Mouse (Mus musculus) CH12.LX (cell line): ENCODE measurements around the gene Nkd1.

Experiments used
- KAT2A ChIP-seq: IDR thresholded peaks from 2 replicates; pipeline ENCODE4 v1.6.1; 2012; ENCODE audit warnings: low read length, improper control_type of control experiment, inconsistent platforms; ENCODE audit not compliant: insufficient replicate concordance
- MAFK ChIP-seq: IDR thresholded peaks from 2 replicates; pipeline ENCODE4 v1.6.1; 2011; ENCODE audit warnings: low read length, improper control_type of control experiment; ENCODE audit not compliant: insufficient replicate concordance
- PAX5 ChIP-seq: IDR thresholded peaks from 2 replicates; pipeline ENCODE4 v1.6.1; 2012; ENCODE audit warnings: low read length, inconsistent platforms, mixed read lengths
- USF2 ChIP-seq: conservative IDR thresholded peaks from 2 replicates; pipeline ENCODE4 v1.6.1; 2011; ENCODE audit warnings: low read depth, low read length, improper control_type of control experiment
- ZMIZ1 ChIP-seq: IDR thresholded peaks from 2 replicates; pipeline ENCODE4 v1.6.1; 2012; ENCODE audit warnings: low read depth, mild to moderate bottlenecking, inconsistent platforms, low read length, improper control_type of control experiment
- ZNF384 ChIP-seq: IDR thresholded peaks from 2 replicates; pipeline ENCODE4 v1.6.1; 2012; ENCODE audit warnings: low read depth, low read length, improper control_type of control experiment, inconsistent platforms

DNA sequence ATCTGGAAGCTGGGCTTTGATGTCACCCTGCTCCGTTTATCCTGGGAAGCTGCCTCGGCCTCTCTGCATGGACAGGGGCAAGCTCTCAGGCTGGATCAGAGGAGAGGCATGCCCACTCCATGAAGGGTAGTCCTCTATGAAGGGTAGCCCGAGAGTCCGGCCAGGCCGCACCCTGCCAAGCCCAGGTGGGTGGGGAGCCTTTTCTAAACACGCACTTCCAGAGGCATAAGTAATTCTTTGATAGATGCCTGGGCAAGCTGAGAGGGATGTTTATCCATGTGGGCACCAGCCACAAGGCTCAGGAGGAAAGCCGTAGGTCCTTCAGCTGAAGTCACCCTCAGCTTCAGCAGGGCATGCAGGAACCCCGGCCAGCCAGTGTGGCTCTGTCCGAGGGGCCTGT is 7.0 kb downstream of the Nkd1 start:
- TF ChIP-seq USF2 (no peak), ZNF384 (no peak), ZMIZ1 (no peak), KAT2A (no peak), MAFK (no peak), PAX5 (no peak)
